Mouse (Mus musculus): Measurements from ENCODE around the gene Olfr287. TPM values are rescaled to one million over a fixed set of nuclear protein-coding genes. Genes with fewer than 3 reads are reported as not detected.

Olfr287 gene
- polyA plus RNA-seq, 1 experiment = not detected

- no peak overlapping the region for H3K4me3 ChIP-seq (replicated peaks; ENCODE audit: control insufficient read depth, low read depth, low read length)
- H3K4me1 ChIP-seq (ENCODE audit: control insufficient read depth, insufficient read depth, low read length) = no peaks in the 10 kb centered on the region
- no peak for TF ChIP-seq CTCF (IDR thresholded peaks at IDR 0.05; ENCODE audit: control insufficient read depth, insufficient read depth, low read length)
- no peak for TF ChIP-seq POLR2A (IDR thresholded peaks at IDR 0.05; ENCODE audit: borderline replicate concordance, control insufficient read depth, low read depth, low read length)
- no peak overlapping the region for H3K27ac ChIP-seq (ENCODE audit: control insufficient read depth, insufficient read depth, low read depth, low read length, poor library complexity)
- WGBS = 65% methylated on average over 3 of the region's 3 CpGs
Observed at GRCm38 (mm10) chr15:98177320-98177719, 43.5 kb downstream of the Olfr287 start.

GRCm38 (mm10) chr15:98173821-98174220 is 47.0 kb downstream of the Olfr287 start:
- 32% methylated on average over 8 of the region's 8 CpGs for WGBS
- H3K4me3 ChIP-seq (replicated peaks; ENCODE audit: control insufficient read depth, low read depth, low read length) = no peak overlapping the region
- H3K4me1 ChIP-seq (ENCODE audit: control insufficient read depth, insufficient read depth, low read length) = no peaks in the 10 kb centered on the region
- TF ChIP-seq POLR2A (IDR thresholded peaks at IDR 0.05; ENCODE audit: borderline replicate concordance, control insufficient read depth, low read depth, low read length) (no peak), CTCF (IDR thresholded peaks at IDR 0.05; ENCODE audit: control insufficient read depth, insufficient read depth, low read length) (no peak)
- H3K27ac ChIP-seq (ENCODE audit: control insufficient read depth, insufficient read depth, low read depth, low read length, poor library complexity) = no peak overlapping the region

- no peaks in the 10 kb centered on the region for H3K4me1 ChIP-seq (ENCODE audit: control insufficient read depth, insufficient read depth, low read length)
- WGBS = 66% methylated on average over 5 of the region's 5 CpGs
- no peak for TF ChIP-seq CTCF (IDR thresholded peaks at IDR 0.05; ENCODE audit: control insufficient read depth, insufficient read depth, low read length)
- TF ChIP-seq POLR2A (IDR thresholded peaks at IDR 0.05; ENCODE audit: borderline replicate concordance, control insufficient read depth, low read depth, low read length) = no peak
- H3K4me3 ChIP-seq (replicated peaks; ENCODE audit: control insufficient read depth, low read depth, low read length) = no peak overlapping the region
- H3K27ac ChIP-seq (ENCODE audit: control insufficient read depth, insufficient read depth, low read depth, low read length, poor library complexity) = no peak overlapping the region
Observed at GRCm38 (mm10) chr15:98172113-98172512, 48.7 kb downstream of the Olfr287 start.

- Histone ChIP-seq H3K27ac (ENCODE audit: control insufficient read depth, insufficient read depth, low read depth, low read length, poor library complexity) (no peak overlapping the region), H3K4me1 (ENCODE audit: control insufficient read depth, insufficient read depth, low read length) (no peaks in the 10 kb centered on the region), H3K4me3 (replicated peaks; ENCODE audit: control insufficient read depth, low read depth, low read length) (no peak overlapping the region)
- WGBS = 63% methylated on average over 9 of the region's 9 CpGs
- TF ChIP-seq POLR2A (IDR thresholded peaks at IDR 0.05; ENCODE audit: borderline replicate concordance, control insufficient read depth, low read depth, low read length) (no peak), CTCF (IDR thresholded peaks at IDR 0.05; ENCODE audit: control insufficient read depth, insufficient read depth, low read length) (no peak)
Observed at GRCm38 (mm10) chr15:98170917-98171316, 49.9 kb downstream of the Olfr287 start.

- WGBS = 20% methylated on average over 7 of the region's 7 CpGs
- H3K4me3 ChIP-seq (replicated peaks; ENCODE audit: control insufficient read depth, low read depth, low read length) = no peak overlapping the region
- H3K4me1 ChIP-seq (ENCODE audit: control insufficient read depth, insufficient read depth, low read length) = no peaks in the 10 kb centered on the region
- TF ChIP-seq POLR2A (IDR thresholded peaks at IDR 0.05; ENCODE audit: borderline replicate concordance, control insufficient read depth, low read depth, low read length) = no peak
- no peak for TF ChIP-seq CTCF (IDR thresholded peaks at IDR 0.05; ENCODE audit: control insufficient read depth, insufficient read depth, low read length)
- no peak overlapping the region for H3K27ac ChIP-seq (ENCODE audit: control insufficient read depth, insufficient read depth, low read depth, low read length, poor library complexity)
Observed at GRCm38 (mm10) chr15:98170365-98170764, 50.5 kb downstream of the Olfr287 start.

- WGBS = 9% methylated on average over 19 of the region's 19 CpGs
- H3K27ac ChIP-seq (ENCODE audit: control insufficient read depth, insufficient read depth, low read depth, low read length, poor library complexity) = no peak overlapping the region
- H3K4me3 ChIP-seq (replicated peaks; ENCODE audit: control insufficient read depth, low read depth, low read length) = no peak overlapping the region
- no peaks in the 10 kb centered on the region for H3K4me1 ChIP-seq (ENCODE audit: control insufficient read depth, insufficient read depth, low read length)
- TF ChIP-seq CTCF (IDR thresholded peaks at IDR 0.05; ENCODE audit: control insufficient read depth, insufficient read depth, low read length) (no peak), POLR2A (IDR thresholded peaks at IDR 0.05; ENCODE audit: borderline replicate concordance, control insufficient read depth, low read depth, low read length) (no peak)
Observed at GRCm38 (mm10) chr15:98168622-98169004, 52.2 kb downstream of the Olfr287 start.

- no peak overlapping the region for H3K4me3 ChIP-seq (replicated peaks; ENCODE audit: control insufficient read depth, low read depth, low read length)
- WGBS = 4% methylated on average over 69 of the region's 69 CpGs
- TF ChIP-seq POLR2A (IDR thresholded peaks at IDR 0.05; ENCODE audit: borderline replicate concordance, control insufficient read depth, low read depth, low read length) = no peak
- no peak for TF ChIP-seq CTCF (IDR thresholded peaks at IDR 0.05; ENCODE audit: control insufficient read depth, insufficient read depth, low read length)
- H3K4me1 ChIP-seq (ENCODE audit: control insufficient read depth, insufficient read depth, low read length) = no peaks in the 10 kb centered on the region
- H3K27ac ChIP-seq (ENCODE audit: control insufficient read depth, insufficient read depth, low read depth, low read length, poor library complexity) = no peak overlapping the region
Observed at GRCm38 (mm10) chr15:98167645-98168621, 52.9 kb downstream of the Olfr287 start.

GRCm38 (mm10) chr15:98166963-98167644 is 53.8 kb downstream of the Olfr287 start, which contains the start of gene Ccdc184:
Gene Ccdc184, plus strand, starts transcription at chr15:98167158.
- Histone ChIP-seq H3K27ac (ENCODE audit: control insufficient read depth, insufficient read depth, low read depth, low read length, poor library complexity) (no peak within 1 kb of the TSS), H3K4me1 (ENCODE audit: control insufficient read depth, insufficient read depth, low read length) (no peaks in the 10 kb centered on the region), H3K4me3 (replicated peaks; ENCODE audit: control insufficient read depth, low read depth, low read length) (no peak within 1 kb of the TSS)
- TF ChIP-seq POLR2A (IDR thresholded peaks at IDR 0.05; ENCODE audit: borderline replicate concordance, control insufficient read depth, low read depth, low read length) (no peak), CTCF (IDR thresholded peaks at IDR 0.05; ENCODE audit: control insufficient read depth, insufficient read depth, low read length) (no peak)
- 8% methylated on average over 18 of the region's 18 CpGs for WGBS

Data from bone marrow, adult 2 months (tissue).